In genomic region chr11:56728204-56729002, GRCm38 (mm10) we compare ENCODE assay signal across 15 mouse cellular contexts.
DNase-seq lines count a peak whose midpoint lies in the region; ATAC-seq lines count a peak whose summit lies in the region.
"Had no signal": no experiment of that assay in that cellular context is flagged by ENCODE, and none has a peak within 500 bp of the region (broad histone marks: within the 10 kb centered on the region; RNA-seq: fewer than 3 reads in every experiment).

No protein-coding gene starts in this region.

- WGBS in kidney, embryonic 14.5 days = 64% methylated on average over 6 of the region's 6 CpGs
- WGBS in hindbrain, embryonic 12.5 days = 69% methylated on average over 6 of the region's 6 CpGs

- no peaks in the 10 kb centered on the region for H3K4me1 ChIP-seq in kidney, embryonic 14.5 days (ENCODE audit: control insufficient read depth, insufficient read depth, low read length)
- H3K4me1 ChIP-seq in hindbrain, embryonic 12.5 days = no peaks in the 10 kb centered on the region
- H3K4me1 ChIP-seq: limb, embryonic 12.5 days; stomach, embryonic 15.5 days had no signal

- no peaks in the 10 kb centered on the region for H3K9me3 ChIP-seq in kidney, embryonic 14.5 days (ENCODE audit: control insufficient read depth, low read length)
- no peaks in the 10 kb centered on the region for H3K9me3 ChIP-seq in hindbrain, embryonic 12.5 days (replicated peaks)
- H3K9me3 ChIP-seq: limb, embryonic 12.5 days; stomach, embryonic 15.5 days had no signal

- peak; percentile 44 to 46 for DNase-seq in kidney, postnatal 25 days
- DNase-seq in heart, postnatal 10 days = peak; percentile 25 to 40
- peak; percentile 28 to 41 for DNase-seq in lung, adult 18-20 months
- peak; percentile 20 to 65 for DNase-seq in lung, postnatal 4 days
- DNase-seq in left cerebral cortex, postnatal 36 days (ENCODE audit: low spot score in 2 of 2) = no peak
- DNase-seq: cerebellum, adult 2 months; gastrocnemius, postnatal 25 days; thymus, postnatal 14 days had no signal

- no peak overlapping the region for H3K27ac ChIP-seq in kidney, embryonic 14.5 days (ENCODE audit: low read depth, low read length)
- no peak overlapping the region for H3K27ac ChIP-seq in hindbrain, embryonic 12.5 days
- H3K27ac ChIP-seq: limb, embryonic 12.5 days; stomach, embryonic 15.5 days had no signal

- no peak for ATAC-seq in kidney, embryonic 14.5 days (ENCODE audit: low FRiP score, low TSS enrichment)
- ATAC-seq in hindbrain, embryonic 12.5 days (ENCODE audit: low FRiP score) = no peak
- ATAC-seq: forebrain, embryonic 14.5 days; intestine, postnatal 0 days; midbrain, embryonic 16.5 days had no signal

- H3K4me3 ChIP-seq in kidney, embryonic 14.5 days (ENCODE audit: low read length) = no peak overlapping the region
- no peak overlapping the region for H3K4me3 ChIP-seq in hindbrain, embryonic 12.5 days
- H3K4me3 ChIP-seq: limb, embryonic 12.5 days; stomach, embryonic 15.5 days had no signal

- H3K27me3 ChIP-seq in kidney, embryonic 14.5 days (ENCODE audit: control insufficient read depth, insufficient read depth, low read length) = no peaks in the 10 kb centered on the region
- H3K27me3 ChIP-seq in hindbrain, embryonic 12.5 days = no peaks in the 10 kb centered on the region
- H3K27me3 ChIP-seq: limb, embryonic 12.5 days; stomach, embryonic 15.5 days had no signal

- intact Hi-C loops in heart, postnatal 10 days (cut with DNase I) = no loop called here
- intact Hi-C loops in left cerebral cortex, postnatal 36 days (cut with DNase I) = no loop called here

- no peak overlapping the region for H3K4me2 ChIP-seq in kidney, embryonic 14.5 days (replicated peaks; ENCODE audit: low read depth, low read length)
- H3K4me2 ChIP-seq in hindbrain, embryonic 12.5 days (replicated peaks) = no peak overlapping the region
- H3K4me2 ChIP-seq: limb, embryonic 12.5 days; stomach, embryonic 15.5 days had no signal

- no peak overlapping the region for H3K9ac ChIP-seq in kidney, embryonic 14.5 days (ENCODE audit: low read depth, low read length)
- H3K9ac ChIP-seq in hindbrain, embryonic 12.5 days = no peak overlapping the region
- H3K9ac ChIP-seq: limb, embryonic 12.5 days; stomach, embryonic 15.5 days had no signal

- no peaks in the 10 kb centered on the region for H3K36me3 ChIP-seq in kidney, embryonic 14.5 days (ENCODE audit: control insufficient read depth, insufficient read depth, low read length)
- no peaks in the 10 kb centered on the region for H3K36me3 ChIP-seq in hindbrain, embryonic 12.5 days
- H3K36me3 ChIP-seq: limb, embryonic 12.5 days; stomach, embryonic 15.5 days had no signal

Comparison
In these comparisons a context has a peak if more than half of its experiments do, and no peak if none do; other contexts are left out.
1. DNase-seq: peak in kidney, postnatal 25 days (2 of 2), heart, postnatal 10 days (2 of 2), lung, adult 18-20 months (2 of 2) and lung, postnatal 4 days (2 of 2); none in left cerebral cortex, postnatal 36 days (0 of 2).